Comparison of ENCODE assay signal across 16 mouse cellular contexts in genomic region chr19:40248476-40248875, GRCm38 (mm10).
"Had no signal": no experiment of that assay in that cellular context is flagged by ENCODE, and none has a peak within 500 bp of the region (broad histone marks: within the 10 kb centered on the region; RNA-seq: fewer than 3 reads in every experiment).

No protein-coding gene starts in this region.

- H3K4me3 ChIP-seq: liver, embryonic 15.5 days; lung, embryonic 15.5 days; midbrain, embryonic 12.5 days; midbrain, embryonic 15.5 days; neural tube, embryonic 12.5 days had no signal

- H3K27me3 ChIP-seq: liver, embryonic 15.5 days; lung, embryonic 15.5 days; midbrain, embryonic 12.5 days; midbrain, embryonic 15.5 days; neural tube, embryonic 12.5 days had no signal

- H3K9ac ChIP-seq: liver, embryonic 15.5 days; liver, postnatal 0 days; lung, embryonic 15.5 days; midbrain, embryonic 12.5 days; midbrain, embryonic 15.5 days; neural tube, embryonic 12.5 days had no signal

- H3K4me2 ChIP-seq: liver, embryonic 15.5 days; lung, embryonic 15.5 days; midbrain, embryonic 12.5 days; midbrain, embryonic 15.5 days; neural tube, embryonic 12.5 days had no signal

- H3K4me1 ChIP-seq: liver, embryonic 15.5 days; midbrain, embryonic 15.5 days; neural tube, embryonic 12.5 days had no signal

- H3K27ac ChIP-seq: liver, embryonic 15.5 days; macrophage; midbrain, embryonic 12.5 days; midbrain, embryonic 15.5 days; neural tube, embryonic 12.5 days had no signal

- DNase-seq: liver, postnatal 0 days; lung, adult 2 months; lung, postnatal 14 days; lung, postnatal 36 days; right cerebral cortex, postnatal 14 days; spleen, adult 18-20 months; thymus, adult 18-20 months; thymus, postnatal 14 days; thymus, postnatal 36 days had no signal

- ATAC-seq: liver, postnatal 0 days; lung, postnatal 0 days; midbrain, embryonic 15.5 days had no signal

- H3K36me3 ChIP-seq: lung, embryonic 15.5 days; midbrain, embryonic 12.5 days; midbrain, embryonic 15.5 days; neural tube, embryonic 12.5 days had no signal

- H3K9me3 ChIP-seq: liver, embryonic 15.5 days; lung, embryonic 15.5 days; midbrain, embryonic 12.5 days; midbrain, embryonic 15.5 days; neural tube, embryonic 12.5 days had no signal
